Mouse (Mus musculus) G1E (cell line): ENCODE measurements around the gene Praf2. TPM values are rescaled to one million over a fixed set of nuclear protein-coding genes. Genes with fewer than 3 reads are reported as not detected.

Source experiments
- ATAC-seq: 2 replicates; pipeline ENCODE4 v1.8.0; 2016; ENCODE audit warnings: mild to moderate bottlenecking; ENCODE audit not compliant: insufficient number of reproducible peaks, poor library complexity, low FRiP score, severe bottlenecking; ENCODE audit errors: extremely low read depth
- DNase-seq: peaks from one replicate; pipeline ENCODE4 v3.0.0; 2012; ENCODE audit warnings: low spot score
- H3K27me3 ChIP-seq: 2 replicates; pipeline ENCODE4 v1.6.1; 2012; ENCODE audit warnings: mild to moderate bottlenecking, low read length, inconsistent platforms; ENCODE audit not compliant: insufficient read depth
- H3K36me3 ChIP-seq: replicated peaks from 2 replicates; pipeline ENCODE3; 2012; ENCODE audit warnings: mild to moderate bottlenecking, inconsistent platforms
- H3K4me1 ChIP-seq: 2 replicates; pipeline ENCODE4 v1.6.1; 2012; ENCODE audit warnings: low read depth, low read length, inconsistent platforms, mixed read lengths; ENCODE audit not compliant: insufficient read depth
- H3K4me3 ChIP-seq: 2 replicates; pipeline ENCODE4 v1.5.1; 2012; ENCODE audit warnings: low read depth, mild to moderate bottlenecking, inconsistent platforms, low read length, moderate library complexity, mixed read lengths
- H3K9me3 ChIP-seq: replicated peaks from 2 replicates; pipeline ENCODE4 v1.6.1; 2012; ENCODE audit warnings: inconsistent platforms
- CTCF ChIP-seq: IDR thresholded peaks from 2 replicates; pipeline ENCODE4 v1.5.1; 2012; ENCODE audit warnings: low read depth, low read length, inconsistent platforms, mixed read lengths
- GATA1 ChIP-seq: IDR thresholded peaks from 2 replicates; pipeline ENCODE4 v1.6.1; 2012; ENCODE audit warnings: borderline replicate concordance, low read length, inconsistent platforms, mixed read lengths
- GATA2 ChIP-seq: IDR thresholded peaks from 2 replicates; pipeline ENCODE4 v1.6.1; 2012; ENCODE audit warnings: low read depth, low read length, inconsistent platforms, borderline replicate concordance
- POLR2AphosphoS5 ChIP-seq: IDR thresholded peaks from 2 replicates; pipeline ENCODE4 v1.6.1; 2012; ENCODE audit warnings: low read depth, low read length, inconsistent platforms; ENCODE audit not compliant: insufficient replicate concordance
- TAL1 ChIP-seq: conservative IDR thresholded peaks from 2 replicates; pipeline ENCODE4 v1.6.1; 2012; ENCODE audit warnings: low read depth, low read length, inconsistent platforms, mixed read lengths
- polyA plus RNA-seq: library from polyadenylated mRNA; stranded (reverse); fragments of >175 nt; gene quantifications from 2 replicates; pipeline ENCODE4 v1.2.3, GENCODE M21; 2012
- total RNA-seq, 2 experiments: library from RNA; stranded (forward) in 1 of 2; stranded (reverse) in 1 of 2; fragments of 200-1000 nt in 1 of 2; fragments of >200 nt in 1 of 2; fragmentation: Nextera tagmentation in 1 of 2; gene quantifications; 2 replicates each; pipeline ENCODE4 v1.2.3; 2014 to 2017

Praf2 gene
- total and polyA plus RNA-seq, 3 experiments, result 5.0 to 22.6 (median 10.8) TPM

DNA sequence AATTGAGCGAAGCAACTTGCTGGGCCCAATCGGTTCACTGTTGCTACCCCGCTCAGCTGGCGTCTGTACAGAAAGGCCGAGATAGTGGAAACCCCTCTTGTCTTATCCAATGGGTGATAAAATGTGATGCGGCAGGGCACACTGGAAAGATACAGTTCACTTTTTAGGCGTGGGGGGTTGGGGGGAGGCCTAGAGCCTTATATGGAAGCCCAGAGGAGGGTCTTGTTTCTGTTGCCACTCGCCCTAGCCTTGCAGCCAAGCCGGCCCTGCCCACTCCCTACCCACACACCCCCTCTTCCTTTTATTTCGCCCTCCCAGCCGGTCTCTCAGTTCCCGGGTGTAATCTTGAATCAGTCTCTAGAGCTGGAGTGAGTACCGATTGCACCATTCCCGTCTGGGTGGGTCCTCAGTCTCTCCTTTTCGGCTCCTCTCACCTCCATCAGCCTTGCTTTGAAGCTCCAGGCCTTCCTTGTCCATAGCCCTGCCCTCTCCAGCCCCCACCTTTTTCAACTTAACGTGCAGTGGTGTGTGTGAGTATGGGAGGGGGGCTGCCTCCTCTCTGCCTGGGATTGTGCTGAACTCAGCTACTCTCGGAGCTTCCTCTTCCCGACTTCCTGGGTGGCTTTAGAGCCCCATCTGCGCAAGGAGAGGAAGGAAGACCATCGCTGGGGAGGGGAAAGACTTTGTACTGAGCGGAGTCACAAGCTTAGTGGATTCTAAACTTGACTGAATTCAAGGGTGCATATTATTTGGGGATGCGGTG is 35.6 kb downstream of the Praf2 start:
- peaks cover 34% of the 10 kb centered on the region for H3K36me3 ChIP-seq
- DNase-seq (peak; percentile 34), ATAC-seq (no peak)
- no peaks in the 10 kb centered on the region for H3K27me3 ChIP-seq
- peak overlapping the region; percentile 79 for H3K4me3 ChIP-seq
- TF ChIP-seq CTCF, result no peak
- no peak for TF ChIP-seq GATA1
- no peak for TF ChIP-seq POLR2AphosphoS5
- TF ChIP-seq GATA2, result no peak
- TF ChIP-seq TAL1, result no peak
- H3K4me1 ChIP-seq, result peaks cover 54% of the 10 kb centered on the region
- H3K9me3 ChIP-seq, result no peaks in the 10 kb centered on the region

DNA sequence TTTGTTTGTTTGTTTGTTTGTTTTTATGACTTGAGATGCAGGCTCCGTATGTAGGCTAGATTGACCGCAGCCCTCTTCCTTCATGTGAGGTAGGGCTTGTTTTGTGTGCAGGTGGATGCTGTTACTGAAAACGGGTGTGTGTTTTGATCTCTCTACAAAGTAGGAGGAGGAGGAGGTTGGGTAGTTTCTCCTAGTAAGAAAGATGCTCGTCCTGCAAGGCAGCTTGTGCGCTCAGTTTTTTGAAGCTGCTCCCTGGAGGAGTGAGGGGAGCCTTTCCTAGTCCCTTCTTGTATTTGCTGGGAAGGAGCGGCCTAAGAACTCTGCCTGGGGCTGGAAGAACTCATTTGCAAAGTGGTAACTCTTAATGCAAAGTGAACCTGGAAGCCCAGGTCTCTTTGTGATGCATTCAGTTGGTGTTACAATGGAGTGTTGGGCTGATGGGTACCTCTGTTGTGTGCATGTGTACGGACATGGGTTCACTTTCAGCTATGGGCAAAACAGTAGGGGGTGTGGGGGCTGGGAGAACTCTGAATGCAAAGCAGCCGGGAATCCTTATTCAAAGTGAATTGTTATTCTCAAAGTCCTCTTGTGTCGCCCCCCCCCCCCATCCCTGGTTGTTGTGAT is 36.5 kb downstream of the Praf2 start:
- DNase-seq (no peak), ATAC-seq (no peak)
- Histone ChIP-seq H3K4me1 (peaks cover 61% of the 10 kb centered on the region), H3K4me3 (peak overlapping the region; percentile 79; the same call in 1 of the 2 replicates), H3K9me3 (no peaks in the 10 kb centered on the region), H3K27me3 (no peaks in the 10 kb centered on the region), H3K36me3 (peaks cover 41% of the 10 kb centered on the region)
- no peak for TF ChIP-seq GATA2
- no peak for TF ChIP-seq POLR2AphosphoS5
- TF ChIP-seq CTCF, result no peak
- no peak for TF ChIP-seq GATA1
- no peak for TF ChIP-seq TAL1

DNA sequence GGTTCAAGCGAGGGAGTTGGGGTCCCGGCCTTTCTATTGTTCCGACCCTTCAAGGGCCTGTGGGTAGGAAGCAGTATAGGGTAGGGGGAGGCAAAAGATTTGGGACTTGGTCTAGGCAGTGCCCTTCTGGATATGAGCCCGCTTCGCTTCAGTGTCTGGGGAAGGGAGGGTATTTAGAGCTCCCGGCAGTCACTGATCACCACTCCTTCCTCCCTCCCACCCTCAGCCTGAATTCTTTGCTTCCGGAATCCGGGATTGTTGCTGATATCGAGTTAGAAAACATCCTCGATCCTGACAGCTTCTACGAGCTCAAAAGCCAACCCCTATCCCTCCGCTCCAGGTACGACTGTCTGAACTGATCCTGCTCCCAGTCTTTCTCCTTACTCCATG is 37.0 kb downstream of the Praf2 start:
- peaks cover 46% of the 10 kb centered on the region for H3K36me3 ChIP-seq
- TF ChIP-seq GATA1 (no peak), POLR2AphosphoS5 (no peak), GATA2 (no peak)
- H3K9me3 ChIP-seq, result no peaks in the 10 kb centered on the region
- peak overlapping the region; percentile 79; the same call in 1 of the 2 replicates for H3K4me3 ChIP-seq
- H3K4me1 ChIP-seq, result peaks cover 63% of the 10 kb centered on the region
- no peaks in the 10 kb centered on the region for H3K27me3 ChIP-seq
- ATAC-seq (no peak), DNase-seq (no peak)

DNA sequence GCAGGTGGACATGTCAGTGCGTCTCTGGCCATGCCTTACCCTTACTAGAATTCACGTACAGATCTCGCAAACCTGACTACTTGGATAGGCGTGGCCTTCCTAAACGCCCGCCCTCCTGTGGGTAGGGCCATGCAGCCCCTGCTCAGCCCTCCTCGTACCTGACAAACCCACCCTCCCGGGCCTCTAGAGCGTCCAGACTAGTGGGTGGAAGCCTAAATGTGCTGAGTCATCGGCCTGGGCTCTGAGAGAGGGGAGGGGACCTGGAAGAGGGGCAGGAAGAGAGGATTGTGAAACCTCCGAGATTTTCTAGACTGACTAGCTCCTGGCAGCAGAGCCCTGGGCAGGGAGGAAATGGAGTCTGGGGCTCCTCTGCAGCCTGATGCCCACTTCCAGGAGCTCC is 37.5 kb downstream of the Praf2 start:
- DNase-seq, result peak; percentile 39
- H3K4me1 ChIP-seq, result peaks cover 67% of the 10 kb centered on the region
- H3K4me3 ChIP-seq, result peak overlapping the region; percentile 79; the same call in 1 of the 2 replicates
- ATAC-seq, result peak; percentile 19; the same call in 1 of the 2 replicates
- peaks cover 51% of the 10 kb centered on the region for H3K36me3 ChIP-seq
- H3K9me3 ChIP-seq, result no peaks in the 10 kb centered on the region
- no peak for TF ChIP-seq TAL1
- no peak for TF ChIP-seq GATA2
- no peak for TF ChIP-seq GATA1
- no peak for TF ChIP-seq CTCF
- no peak for TF ChIP-seq POLR2AphosphoS5
- no peaks in the 10 kb centered on the region for H3K27me3 ChIP-seq

DNA sequence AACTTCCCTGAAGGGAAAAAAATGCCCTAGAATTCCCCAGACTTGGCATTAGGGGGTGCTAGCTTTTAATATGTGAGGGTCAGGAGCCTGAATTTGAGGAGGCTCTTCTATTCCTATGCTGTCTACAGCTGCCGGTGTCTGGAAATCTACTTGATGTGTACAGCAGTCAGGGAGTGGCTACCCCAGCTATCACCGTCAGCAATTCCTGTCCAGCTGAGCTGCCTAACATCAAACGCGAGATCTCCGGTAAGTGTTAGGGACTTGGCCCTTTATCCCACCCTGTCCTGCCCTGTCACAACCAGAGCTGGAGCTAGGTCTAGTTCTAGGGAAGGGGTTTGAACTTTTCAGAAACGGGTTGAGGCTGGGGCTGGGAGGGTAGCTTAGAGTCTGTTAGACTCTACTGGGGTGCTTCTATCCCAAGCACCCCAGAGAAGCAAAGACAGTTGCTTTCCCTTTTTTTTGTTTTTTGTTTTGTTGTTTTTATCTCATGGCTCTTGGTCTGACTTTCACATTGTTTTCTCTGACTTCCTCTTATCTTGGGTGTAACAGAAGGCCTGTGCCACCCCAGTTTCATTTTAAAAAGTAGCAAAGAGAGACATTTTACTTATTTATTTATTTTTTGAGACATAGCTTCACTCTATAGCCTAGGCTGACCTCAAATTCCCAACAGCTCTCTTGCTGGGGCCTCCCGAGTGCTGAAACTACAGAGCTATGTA is 41.2 kb downstream of the Praf2 start:
- no peak overlapping the region; the same call in 1 of the 2 replicates for H3K4me3 ChIP-seq
- no peaks in the 10 kb centered on the region for H3K27me3 ChIP-seq
- TF ChIP-seq TAL1, result peak; percentile 31; the same call in 1 of the 2 replicates
- no peak for TF ChIP-seq GATA2
- DNase-seq (no peak), ATAC-seq (peak; percentile 56; the same call in 1 of the 2 replicates)
- no peaks in the 10 kb centered on the region for H3K9me3 ChIP-seq
- H3K4me1 ChIP-seq, result peaks cover 68% of the 10 kb centered on the region
- H3K36me3 ChIP-seq, result peaks cover 87% of the 10 kb centered on the region

DNA sequence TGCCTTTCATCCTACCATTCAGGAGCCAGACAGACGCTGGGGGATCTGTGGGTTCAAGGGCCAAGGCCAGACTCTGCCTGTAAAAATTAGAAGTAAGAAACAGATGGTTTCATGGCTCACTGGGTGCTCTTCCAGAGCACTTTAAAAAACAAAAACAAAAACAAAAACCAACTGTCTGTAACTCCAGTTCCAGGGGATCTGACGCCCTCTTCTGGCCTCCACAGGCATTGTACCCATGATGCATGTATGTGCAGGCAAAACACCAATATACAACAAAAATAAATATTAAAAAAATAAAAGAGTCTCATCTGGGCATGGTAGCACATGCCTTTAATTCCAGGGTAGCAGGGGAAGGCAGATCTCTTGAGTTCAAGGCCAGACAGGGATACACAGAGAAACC is 44.5 kb downstream of the Praf2 start:
- H3K36me3 ChIP-seq, result peaks cover 76% of the 10 kb centered on the region

More for the DNA sequence above, 44.5 kb downstream of the Praf2 start:
- ATAC-seq, result no peak
- no peak for DNase-seq
- no peak for TF ChIP-seq GATA2
- no peak for TF ChIP-seq CTCF
- TF ChIP-seq GATA1, result no peak
- TF ChIP-seq POLR2AphosphoS5, result no peak
- no peak for TF ChIP-seq TAL1
- Histone ChIP-seq H3K4me3 (no peak overlapping the region), H3K27me3 (no peaks in the 10 kb centered on the region), H3K4me1 (peaks cover 66% of the 10 kb centered on the region), H3K9me3 (no peaks in the 10 kb centered on the region)
